Mouse (Mus musculus): ENCODE data around the gene Eif4a2.

DNA sequence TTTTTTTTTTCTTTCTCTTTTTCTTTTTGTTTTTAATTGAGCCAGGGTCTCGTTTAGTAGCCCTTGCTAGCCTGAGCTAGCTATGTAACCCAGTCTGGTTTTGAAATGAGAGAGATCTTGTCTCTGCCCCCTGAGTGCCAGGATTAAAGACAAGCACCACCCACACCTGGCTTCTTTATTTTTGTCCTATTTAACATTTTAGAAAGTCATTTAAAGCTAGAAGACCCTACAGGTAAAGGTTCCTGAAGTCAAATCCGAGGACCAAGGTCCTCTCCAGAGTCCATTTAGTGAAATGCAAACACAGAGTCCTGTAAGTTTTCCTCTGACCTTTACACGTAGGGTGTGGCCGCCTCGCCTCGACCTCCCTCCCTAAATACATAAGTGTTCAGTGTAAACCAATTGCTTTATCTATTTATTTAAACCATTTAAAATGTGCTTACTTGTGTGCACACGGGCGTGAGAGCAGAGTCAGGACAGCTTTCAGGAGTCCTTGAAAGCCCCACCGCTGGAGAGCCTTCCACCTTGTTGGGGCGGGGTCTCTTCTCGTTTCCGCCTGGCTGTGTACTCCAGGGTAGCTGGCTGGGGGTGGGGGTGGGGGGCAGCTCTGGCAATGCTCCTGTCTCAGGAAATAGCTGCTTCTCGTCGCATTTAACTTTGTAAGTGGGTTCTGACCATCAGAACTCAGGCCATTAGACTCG lies 4.8 kb upstream of the Eif4a2 start:
- TF ChIP-seq POLR2A (IDR thresholded peaks at IDR 0.05; ENCODE audit: borderline replicate concordance, extremely low read depth, insufficient read depth, insufficient read length, poor library complexity, severe bottlenecking) = no peak
- no peak for TF ChIP-seq CTCF (IDR thresholded peaks at IDR 0.05; ENCODE audit: borderline replicate concordance, extremely low read depth, insufficient read depth, insufficient read length)
